Mouse (Mus musculus): ENCODE measurements around the gene Il17d.

- no peak for TF ChIP-seq CTCF (IDR thresholded peaks at IDR 0.05; ENCODE audit: extremely low read depth, insufficient read depth, low read length)
- TF ChIP-seq POLR2A (IDR thresholded peaks at IDR 0.05; ENCODE audit: extremely low read depth, insufficient read depth, low read length), result no peak
Observed at GRCm38 (mm10) chr14:57529786-57530515, 5.4 kb downstream of the Il17d start.

Measured in cortical plate, adult 2 months (tissue).